Mouse (Mus musculus) erythroblast, embryonic 14.5 days (primary cell): Measurements from ENCODE around the gene Ano2.

Experiments
- GATA1 ChIP-seq: IDR thresholded peaks from 2 replicates; pipeline ENCODE4 v1.6.1; 2012; ENCODE audit warnings: low read length, inconsistent platforms, mixed read lengths
- TAL1 ChIP-seq: IDR thresholded peaks from 3 replicates; pipeline ENCODE4 v1.6.1; 2012; ENCODE audit warnings: low read length, inconsistent platforms, mixed read lengths

DNA sequence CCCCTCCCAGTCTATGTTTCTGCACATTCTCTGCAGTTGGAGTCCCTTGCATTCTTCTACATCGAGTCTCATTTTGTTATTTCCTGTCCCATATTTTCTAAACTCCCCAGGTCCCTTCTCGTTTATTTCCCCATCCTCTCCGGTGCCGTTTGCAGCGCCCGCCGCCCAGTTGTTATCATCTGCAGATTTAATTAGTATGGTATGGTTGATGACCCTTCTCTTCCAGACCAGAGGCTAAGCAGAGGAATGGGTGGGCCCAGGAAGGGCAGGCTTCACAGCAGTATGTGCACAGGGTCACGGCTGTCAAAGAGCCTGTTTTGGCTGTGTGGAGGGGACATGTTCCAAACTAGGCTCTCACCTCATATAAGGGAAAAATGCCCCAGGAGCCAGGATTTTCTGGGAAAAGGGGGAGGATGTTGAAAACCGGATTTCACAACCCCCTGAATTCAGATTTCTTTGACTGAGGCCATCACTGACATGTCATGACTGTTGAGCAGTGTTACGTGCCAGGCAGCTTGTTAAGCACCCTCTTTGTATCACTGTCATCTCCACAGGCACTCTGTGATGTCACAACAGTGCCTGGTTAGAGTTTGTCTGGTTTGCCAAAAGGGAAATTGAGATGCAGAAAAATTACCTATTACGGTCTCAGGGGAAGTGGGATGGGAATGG is 72.8 kb downstream of the Ano2 start:
- no peak for TF ChIP-seq GATA1
- no peak for TF ChIP-seq TAL1
